Mouse (Mus musculus): ENCODE results near the gene Fam71d. TPM values are rescaled to one million over a fixed set of nuclear protein-coding genes. Genes with fewer than 3 reads are reported as not detected.

Gene Fam71d
- polyA plus RNA-seq, 1 experiment = 1.3 TPM

- DNase-seq (ENCODE audit: low read depth) = peak; percentile 63
These were observed 86.6 kb downstream of the Fam71d start for GRCm38 (mm10) chr12:78777916-78778315.

DNA sequence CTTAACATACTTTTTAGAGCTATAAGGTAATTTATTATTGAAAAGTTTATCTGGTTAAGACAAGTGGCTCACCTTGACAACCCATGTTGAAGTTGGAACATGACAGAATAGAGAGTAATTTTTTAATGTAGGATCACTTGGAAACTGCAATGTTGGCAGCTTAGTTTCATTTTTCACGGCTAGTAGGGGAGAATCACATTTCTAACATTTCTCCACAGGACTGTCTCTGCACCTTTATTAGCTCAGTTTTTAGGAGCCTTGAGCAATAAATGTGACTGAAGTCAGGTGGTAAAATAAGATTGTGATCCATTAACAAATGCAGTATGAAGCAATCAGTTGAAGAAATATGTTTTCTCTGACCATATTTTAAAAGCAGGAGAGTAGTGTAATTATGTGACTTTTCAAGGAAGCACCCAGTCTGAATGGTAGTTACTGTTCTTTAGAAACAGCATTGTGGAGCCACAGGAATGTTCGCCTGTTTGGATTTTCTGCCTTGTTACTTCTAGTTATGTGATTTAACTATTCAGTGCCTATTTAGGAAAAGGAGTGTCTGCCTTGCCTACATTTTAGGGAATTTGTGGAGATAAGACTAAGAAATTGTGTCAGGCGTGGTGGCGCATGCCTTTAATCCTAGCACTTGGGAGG lies 87.2 kb downstream of the Fam71d start:
- peak; percentile 10 for DNase-seq (ENCODE audit: low read depth)
- TF ChIP-seq POLR2A (IDR thresholded peaks at IDR 0.05; ENCODE audit: borderline replicate concordance, extremely low read depth, insufficient read depth, insufficient read length, poor library complexity, severe bottlenecking) (no peak), CTCF (IDR thresholded peaks at IDR 0.05; ENCODE audit: borderline replicate concordance, extremely low read depth, insufficient read depth, insufficient read length) (no peak)

More at GRCm38 (mm10) chr12:78777916-78778315, 86.6 kb downstream of the Fam71d start:
- TF ChIP-seq CTCF (IDR thresholded peaks at IDR 0.05; ENCODE audit: borderline replicate concordance, extremely low read depth, insufficient read depth, insufficient read length) = no peak
- TF ChIP-seq POLR2A (IDR thresholded peaks at IDR 0.05; ENCODE audit: borderline replicate concordance, extremely low read depth, insufficient read depth, insufficient read length, poor library complexity, severe bottlenecking) = no peak

Other genes with a start within 250 kb of the Fam71d start
- 6.1 and 9.3 TPM in 2 replicates for gene Mpp5, start 57.4 kb downstream of the Fam71d start, polyA plus RNA-seq (2012; rRNA removed)
- 75.5 and 78.7 TPM in 2 replicates for gene Atp6v1d, start 170.1 kb downstream of the Fam71d start, polyA plus RNA-seq (2012; rRNA removed)
- gene Eif2s1, start 170.3 kb downstream of the Fam71d start, polyA plus RNA-seq (2012; rRNA removed) = 48.4 and 50.7 TPM in 2 replicates
- 0.53 and 0.62 TPM in 2 replicates for gene Plek2, start 215.4 kb downstream of the Fam71d start, polyA plus RNA-seq (2012; rRNA removed)

Measured in brain, embryonic 14.5 days (tissue).